Mouse (Mus musculus) G1E (cell line): Measurements from ENCODE around the gene Gm42791. TPM values are rescaled to one million over a fixed set of nuclear protein-coding genes. Genes with fewer than 3 reads are reported as not detected.

Experiments used
- ATAC-seq: 2 replicates; pipeline ENCODE4 v1.8.0; 2016; ENCODE audit warnings: mild to moderate bottlenecking; ENCODE audit not compliant: insufficient number of reproducible peaks, poor library complexity, low FRiP score, severe bottlenecking; ENCODE audit errors: extremely low read depth
- DNase-seq: peaks from one replicate; pipeline ENCODE4 v3.0.0; 2012; ENCODE audit warnings: low spot score
- H3K27me3 ChIP-seq: 2 replicates; pipeline ENCODE4 v1.6.1; 2012; ENCODE audit warnings: mild to moderate bottlenecking, low read length, inconsistent platforms; ENCODE audit not compliant: insufficient read depth
- H3K36me3 ChIP-seq: replicated peaks from 2 replicates; pipeline ENCODE3; 2012; ENCODE audit warnings: mild to moderate bottlenecking, inconsistent platforms
- H3K4me1 ChIP-seq: 2 replicates; pipeline ENCODE4 v1.6.1; 2012; ENCODE audit warnings: low read depth, low read length, inconsistent platforms, mixed read lengths; ENCODE audit not compliant: insufficient read depth
- H3K4me3 ChIP-seq: 2 replicates; pipeline ENCODE4 v1.5.1; 2012; ENCODE audit warnings: low read depth, mild to moderate bottlenecking, inconsistent platforms, low read length, moderate library complexity, mixed read lengths
- H3K9me3 ChIP-seq: replicated peaks from 2 replicates; pipeline ENCODE4 v1.6.1; 2012; ENCODE audit warnings: inconsistent platforms
- CTCF ChIP-seq: IDR thresholded peaks from 2 replicates; pipeline ENCODE4 v1.5.1; 2012; ENCODE audit warnings: low read depth, low read length, inconsistent platforms, mixed read lengths
- GATA1 ChIP-seq: IDR thresholded peaks from 2 replicates; pipeline ENCODE4 v1.6.1; 2012; ENCODE audit warnings: borderline replicate concordance, low read length, inconsistent platforms, mixed read lengths
- GATA2 ChIP-seq: IDR thresholded peaks from 2 replicates; pipeline ENCODE4 v1.6.1; 2012; ENCODE audit warnings: low read depth, low read length, inconsistent platforms, borderline replicate concordance
- POLR2AphosphoS5 ChIP-seq: IDR thresholded peaks from 2 replicates; pipeline ENCODE4 v1.6.1; 2012; ENCODE audit warnings: low read depth, low read length, inconsistent platforms; ENCODE audit not compliant: insufficient replicate concordance
- TAL1 ChIP-seq: conservative IDR thresholded peaks from 2 replicates; pipeline ENCODE4 v1.6.1; 2012; ENCODE audit warnings: low read depth, low read length, inconsistent platforms, mixed read lengths
- polyA plus RNA-seq: library from polyadenylated mRNA; stranded (reverse); fragments of >175 nt; gene quantifications from 2 replicates; pipeline ENCODE4 v1.2.3, GENCODE M21; 2012
- total RNA-seq, 2 experiments: library from RNA; stranded (forward) in 1 of 2; stranded (reverse) in 1 of 2; fragments of 200-1000 nt in 1 of 2; fragments of >200 nt in 1 of 2; fragmentation: Nextera tagmentation in 1 of 2; gene quantifications; 2 replicates each; pipeline ENCODE4 v1.2.3; 2014 to 2017

Gene Gm42791
- total and polyA plus RNA-seq, 3 experiments = not detected

DNA sequence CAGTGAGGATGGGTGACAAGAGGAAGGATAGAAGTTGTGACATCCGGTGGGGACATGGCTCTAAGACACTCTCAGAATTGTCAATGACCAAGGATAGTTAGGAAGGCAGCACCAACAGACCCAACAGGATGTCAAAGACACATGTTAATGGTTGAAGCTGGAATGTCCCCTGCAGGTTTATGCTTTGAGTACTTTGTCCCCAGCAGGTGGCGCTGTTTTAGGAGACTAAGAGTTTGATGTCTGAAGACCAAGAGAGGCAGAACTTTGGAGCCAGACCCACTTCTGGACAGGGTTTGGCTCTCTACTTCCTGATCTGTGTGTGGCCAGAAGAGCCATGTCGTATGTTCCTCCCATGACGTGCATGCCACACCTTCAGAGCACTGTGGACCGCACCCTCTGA, 147.9 kb downstream of the Gm42791 start:
- H3K4me3 ChIP-seq = no peak overlapping the region
- no peaks in the 10 kb centered on the region for H3K4me1 ChIP-seq
- peaks cover 77% of the 10 kb centered on the region for H3K9me3 ChIP-seq
- H3K36me3 ChIP-seq = no peaks in the 10 kb centered on the region
- TF ChIP-seq CTCF (no peak), POLR2AphosphoS5 (no peak), GATA2 (no peak), TAL1 (no peak), GATA1 (no peak)
- DNase-seq = no peak
- no peaks in the 10 kb centered on the region for H3K27me3 ChIP-seq
- ATAC-seq = no peak

Other genes starting within 250 kb of the Gm42791 start
- gene Katnal1, start 65.8 kb downstream of the Gm42791 start, total RNA-seq (2014; fragmentation: Nextera tagmentation) = not detected in 2 replicates
- gene Katnal1, start 65.8 kb downstream of the Gm42791 start, total RNA-seq (2017) = 0.12 and 0.71 TPM in 2 replicates
- not detected in 2 replicates for gene Katnal1, start 65.8 kb downstream of the Gm42791 start, polyA plus RNA-seq
- 108 and 115 TPM in 2 replicates for gene Uspl1, start 189.2 kb upstream of the Gm42791 start, total RNA-seq (2014; fragmentation: Nextera tagmentation)
- 69.2 and 69.7 TPM in 2 replicates for gene Uspl1, start 189.2 kb upstream of the Gm42791 start, total RNA-seq (2017)
- 3.6 and 4.9 TPM in 2 replicates for gene Uspl1, start 189.2 kb upstream of the Gm42791 start, polyA plus RNA-seq
- 569 and 576 TPM in 2 replicates for gene Hmgb1, start 189.3 kb upstream of the Gm42791 start, total RNA-seq (2014; fragmentation: Nextera tagmentation)
- 517 and 593 TPM in 2 replicates for gene Hmgb1, start 189.3 kb upstream of the Gm42791 start, total RNA-seq (2017)
- 529 and 605 TPM in 2 replicates for gene Hmgb1, start 189.3 kb upstream of the Gm42791 start, polyA plus RNA-seq